Mouse (Mus musculus) liver, embryonic 12.5 days (tissue): ENCODE measurements around the gene Meis2. TPM values are rescaled to one million over a fixed set of nuclear protein-coding genes. Genes with fewer than 3 reads are reported as not detected.

Experiments used
- ATAC-seq: fragments of 200-750 bp; cut with Nextera tagmentation; 2 replicates; pipeline ENCODE4 v1.8.0; 2017; ENCODE audit warnings: moderate number of reproducible peaks, mild to moderate bottlenecking, moderate library complexity
- H3K27ac ChIP-seq: fragments of 300-500 bp; sonication (generic); 2 replicates; pipeline ENCODE4 v1.5.1; 2016; ENCODE audit warnings: mild to moderate bottlenecking
- H3K27me3 ChIP-seq: fragments of 300-500 bp; sonication (generic); replicated peaks from 2 replicates; pipeline ENCODE4 v1.6.1; 2016; ENCODE audit warnings: mild to moderate bottlenecking, moderate library complexity
- H3K36me3 ChIP-seq: fragments of 300-500 bp; sonication (generic); 2 replicates; pipeline ENCODE4 v1.6.1; 2016; ENCODE audit warnings: mild to moderate bottlenecking, moderate library complexity
- H3K4me1 ChIP-seq: fragments of 300-500 bp; sonication (generic); 2 replicates; pipeline ENCODE4 v1.6.1; 2016
- H3K4me2 ChIP-seq: fragments of 300-500 bp; sonication (generic); 2 replicates; pipeline ENCODE4 v1.6.1; 2016; ENCODE audit warnings: mild to moderate bottlenecking, moderate library complexity
- H3K4me3 ChIP-seq: fragments of 300-500 bp; sonication (generic); 2 replicates; pipeline ENCODE4 v1.5.1; 2016; ENCODE audit warnings: mild to moderate bottlenecking, moderate library complexity
- H3K9ac ChIP-seq: fragments of 300-500 bp; sonication (generic); 2 replicates; pipeline ENCODE4 v1.6.1; 2016; ENCODE audit warnings: mild to moderate bottlenecking, moderate library complexity
- H3K9me3 ChIP-seq: fragments of 300-500 bp; sonication (generic); replicated peaks from 2 replicates; pipeline ENCODE4 v1.6.1; 2016; ENCODE audit warnings: mild to moderate bottlenecking, moderate library complexity
- WGBS: fragments of 180-500 bp; shearing (Covaris S2); methylation state at CpG from one replicate; pipeline ENCODE4 v1.1.7; 2016; ENCODE audit not compliant: insufficient replicate concordance; 5-methylcytosine and 5-hydroxymethylcytosine counted together
- polyA plus RNA-seq: library from polyadenylated mRNA; unstranded; fragments of >200 nt; fragmentation: Nextera tagmentation; extraction: Ambion mirVana; gene quantifications from 2 replicates; pipeline ENCODE4 v1.2.1, GENCODE M21; 2016

The Meis2 gene
- polyA plus RNA-seq, 1 experiment from 2014 or later = 5.9 TPM

DNA sequence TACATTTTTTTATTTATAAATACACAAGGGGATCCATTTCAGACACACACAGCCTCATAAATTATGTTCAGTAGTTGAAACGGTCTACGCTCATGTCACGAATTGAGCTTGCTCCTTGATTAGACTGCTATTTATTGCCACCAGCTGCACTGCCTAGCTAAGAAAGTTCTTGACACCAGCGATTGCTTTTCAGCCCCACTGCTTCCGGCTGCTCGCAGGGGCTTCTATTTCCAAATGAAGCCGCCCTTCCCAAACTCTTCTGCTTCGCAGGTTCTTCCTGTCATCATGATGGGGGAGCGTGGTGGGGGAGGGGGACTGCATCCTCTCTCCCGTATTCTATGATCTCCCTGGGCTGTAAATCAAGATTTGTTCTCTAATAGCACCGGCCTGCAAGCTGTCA lies 252.3 kb downstream of the Meis2 start:
- ATAC-seq = no peak
- WGBS = 28% methylated on average over 11 of the region's 11 CpGs
- H3K27me3 ChIP-seq = no peaks in the 10 kb centered on the region
- H3K4me1 ChIP-seq = no peaks in the 10 kb centered on the region
- no peak overlapping the region for H3K27ac ChIP-seq
- no peak overlapping the region for H3K4me3 ChIP-seq
- H3K9me3 ChIP-seq = no peaks in the 10 kb centered on the region
- no peak overlapping the region for H3K9ac ChIP-seq
- no peak overlapping the region for H3K4me2 ChIP-seq
- no peaks in the 10 kb centered on the region for H3K36me3 ChIP-seq
